Mouse (Mus musculus): ENCODE measurements around the gene Derl3. TPM values are rescaled to one million over a fixed set of nuclear protein-coding genes. Genes with fewer than 3 reads are reported as not detected.

Derl3 gene
- polyA plus RNA-seq, 1 experiment from 2014 or later = 6.8 TPM

DNA sequence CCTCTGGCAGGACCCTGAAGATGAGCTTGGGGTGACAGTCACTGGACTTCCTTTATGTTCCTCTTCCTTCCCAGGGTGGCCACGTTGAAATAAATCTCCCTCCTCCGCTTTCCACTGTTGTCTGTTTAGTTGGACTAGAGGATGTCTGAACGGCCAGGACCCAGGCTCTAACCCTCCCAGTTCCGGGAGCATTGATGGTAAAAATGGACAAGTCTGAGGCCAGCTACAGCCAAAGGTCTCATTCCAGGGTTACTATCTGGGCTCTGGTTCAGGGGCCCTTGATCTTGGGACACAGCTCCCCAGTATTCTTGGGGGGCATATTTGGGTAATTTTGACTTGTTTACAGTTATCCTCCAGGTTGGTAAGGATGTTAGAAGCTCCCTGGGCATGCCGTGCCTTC, 31.6 kb upstream of the Derl3 start:
- 69% methylated on average over 5 of the region's 5 CpGs for WGBS
- Histone ChIP-seq H3K4me2 (ENCODE audit: low read depth, low read length) (no peak overlapping the region), H3K4me3 (ENCODE audit: low read length) (no peak overlapping the region), H3K27me3 (replicated peaks; ENCODE audit: control insufficient read depth, insufficient read depth, low read length) (no peaks in the 10 kb centered on the region), H3K9ac (ENCODE audit: low read depth, low read length) (no peak overlapping the region), H3K27ac (ENCODE audit: low read length) (no peak overlapping the region), H3K36me3 (ENCODE audit: control insufficient read depth, insufficient read depth, low read length) (no peaks in the 10 kb centered on the region), H3K4me1 (ENCODE audit: control insufficient read depth, insufficient read depth, low read length) (peaks cover 23% of the 10 kb centered on the region), H3K9me3 (ENCODE audit: control insufficient read depth, low read length) (no peaks in the 10 kb centered on the region)
- no peak for ATAC-seq

DNA sequence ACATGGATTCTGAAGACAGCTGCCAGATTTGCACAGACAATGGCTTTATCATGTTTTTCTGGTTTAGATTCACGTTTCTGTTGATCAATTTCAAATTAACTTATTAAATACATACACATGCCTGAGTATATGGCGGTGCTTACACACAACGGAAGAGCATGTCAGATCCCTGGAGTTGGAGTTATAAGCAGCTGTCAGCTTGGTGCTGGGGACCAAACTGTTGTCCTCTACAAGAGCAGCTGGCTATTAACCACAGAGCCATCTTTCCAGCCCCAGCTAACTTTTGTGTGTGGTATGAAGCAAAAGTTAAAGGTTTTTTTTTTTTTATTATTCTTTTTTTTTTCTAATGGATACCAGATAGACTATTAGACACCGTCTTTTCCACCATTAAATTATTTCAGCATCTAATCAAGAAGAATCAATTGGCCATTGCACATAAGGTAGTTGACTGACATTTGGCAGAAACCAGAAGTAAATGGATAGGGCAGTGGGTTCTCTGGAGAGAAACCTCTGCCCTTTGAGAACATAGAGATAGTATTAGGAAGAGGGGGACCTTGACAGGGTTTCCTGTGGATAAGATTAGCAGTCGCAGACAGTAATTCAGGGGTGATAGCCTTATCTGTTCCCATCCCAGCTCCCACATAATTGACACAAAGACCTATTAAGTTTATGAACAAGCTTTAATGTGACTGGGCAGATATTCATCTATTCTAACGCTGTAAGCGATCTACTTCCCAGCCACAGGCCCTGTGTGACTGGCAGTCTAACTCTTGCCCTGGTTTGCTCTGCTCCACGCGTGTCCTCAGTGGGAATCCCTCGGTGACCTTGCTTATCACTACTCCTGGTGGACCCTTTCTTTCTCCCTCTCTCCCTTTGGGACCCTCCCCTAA, 20.9 kb upstream of the Derl3 start:
- no peak overlapping the region for H3K27ac ChIP-seq (ENCODE audit: low read length)
- H3K4me2 ChIP-seq (ENCODE audit: low read depth, low read length) = peak overlapping the region; percentile 66
- H3K36me3 ChIP-seq (ENCODE audit: control insufficient read depth, insufficient read depth, low read length) = no peaks in the 10 kb centered on the region
- H3K4me3 ChIP-seq (ENCODE audit: low read length) = peak overlapping the region; percentile 47
- H3K9me3 ChIP-seq (ENCODE audit: control insufficient read depth, low read length) = no peaks in the 10 kb centered on the region
- peak overlapping the region; percentile 53; the same call in 1 of the 2 replicates for H3K9ac ChIP-seq (ENCODE audit: low read depth, low read length)
- 38% methylated on average over 10 of the region's 10 CpGs for WGBS
- peak; percentile 25; the same call in 1 of the 2 replicates for ATAC-seq
- H3K27me3 ChIP-seq (replicated peaks; ENCODE audit: control insufficient read depth, insufficient read depth, low read length) = no peaks in the 10 kb centered on the region
- H3K4me1 ChIP-seq (ENCODE audit: control insufficient read depth, insufficient read depth, low read length) = peaks cover 8% of the 10 kb centered on the region

DNA sequence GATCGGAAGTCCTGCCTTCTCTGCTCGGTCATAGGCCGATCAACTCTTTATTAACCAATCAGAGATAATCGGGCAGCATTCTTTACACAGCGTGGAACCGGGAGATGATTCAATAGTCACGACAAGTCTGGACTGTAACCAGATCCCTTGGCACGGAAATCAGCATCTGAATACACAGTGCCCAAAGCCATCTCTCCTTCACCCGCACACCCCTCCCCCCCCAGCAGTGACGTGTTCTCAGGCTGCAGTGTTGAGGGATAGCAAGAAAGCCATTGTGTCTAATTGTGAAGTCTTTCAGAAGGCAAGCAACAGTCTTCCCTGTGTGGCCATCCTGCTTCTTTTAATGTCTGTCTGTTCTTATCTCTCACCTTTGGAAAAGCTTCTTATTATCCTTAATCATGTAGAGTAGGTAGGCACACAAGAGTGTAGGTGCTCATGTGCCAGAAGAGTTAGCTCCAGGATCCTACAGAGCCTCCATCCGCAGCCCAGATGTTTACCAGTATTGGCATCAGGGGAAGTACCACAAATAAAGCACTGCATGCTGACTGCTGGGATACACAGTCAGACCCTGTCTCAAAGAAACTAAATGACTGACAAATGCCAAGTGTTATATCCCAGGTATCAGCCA, 20.2 kb upstream of the Derl3 start:
- Histone ChIP-seq H3K9ac (ENCODE audit: low read depth, low read length) (peak overlapping the region; percentile 58), H3K27me3 (replicated peaks; ENCODE audit: control insufficient read depth, insufficient read depth, low read length) (no peaks in the 10 kb centered on the region), H3K4me2 (ENCODE audit: low read depth, low read length) (peak overlapping the region; percentile 66), H3K4me1 (ENCODE audit: control insufficient read depth, insufficient read depth, low read length) (peaks cover 8% of the 10 kb centered on the region), H3K36me3 (ENCODE audit: control insufficient read depth, insufficient read depth, low read length) (no peaks in the 10 kb centered on the region), H3K9me3 (ENCODE audit: control insufficient read depth, low read length) (no peaks in the 10 kb centered on the region), H3K4me3 (ENCODE audit: low read length) (peak overlapping the region; percentile 47), H3K27ac (ENCODE audit: low read length) (no peak overlapping the region)
- ATAC-seq = peak; percentile 97
- WGBS = 3% methylated on average over 11 of the region's 11 CpGs

DNA sequence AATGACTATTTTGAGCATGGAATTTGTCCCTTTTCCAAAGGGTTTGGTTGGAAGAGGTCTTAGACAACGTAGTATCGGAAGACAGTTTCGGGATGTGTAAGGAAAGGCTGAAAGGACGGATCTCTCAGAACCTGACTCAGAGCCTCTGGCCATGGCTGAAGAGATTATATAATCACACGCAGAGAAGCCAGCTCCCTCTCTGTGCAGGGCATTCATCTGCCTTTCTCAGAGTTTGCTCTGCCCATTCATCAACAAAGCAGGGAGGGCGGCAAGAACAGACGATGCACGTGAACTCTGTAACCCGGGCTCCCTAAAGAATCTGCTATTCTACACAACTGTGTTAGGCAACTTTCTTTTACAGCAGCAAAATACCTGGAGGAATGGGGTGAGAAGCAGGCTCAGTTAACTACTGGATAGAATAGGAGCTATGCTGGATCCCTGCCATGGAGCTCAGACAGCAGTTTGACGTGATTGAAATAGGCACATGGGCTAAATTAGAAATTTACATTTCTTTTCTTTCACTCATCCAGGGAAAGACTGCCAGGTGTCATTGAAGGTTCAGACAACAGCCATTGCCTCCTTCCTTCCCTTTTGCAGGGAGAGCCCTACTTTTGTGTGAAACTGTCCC, 19.6 kb upstream of the Derl3 start:
- Histone ChIP-seq H3K4me3 (ENCODE audit: low read length) (peak overlapping the region; percentile 47; the same call in 1 of the 2 replicates), H3K9me3 (ENCODE audit: control insufficient read depth, low read length) (no peaks in the 10 kb centered on the region), H3K9ac (ENCODE audit: low read depth, low read length) (peak overlapping the region; percentile 58; the same call in 1 of the 2 replicates), H3K27ac (ENCODE audit: low read length) (no peak overlapping the region), H3K4me2 (ENCODE audit: low read depth, low read length) (peak overlapping the region; percentile 66), H3K36me3 (ENCODE audit: control insufficient read depth, insufficient read depth, low read length) (no peaks in the 10 kb centered on the region), H3K27me3 (replicated peaks; ENCODE audit: control insufficient read depth, insufficient read depth, low read length) (no peaks in the 10 kb centered on the region), H3K4me1 (ENCODE audit: control insufficient read depth, insufficient read depth, low read length) (peaks cover 8% of the 10 kb centered on the region)
- no peak for ATAC-seq
- WGBS = 36% methylated on average over 10 of the region's 10 CpGs

DNA sequence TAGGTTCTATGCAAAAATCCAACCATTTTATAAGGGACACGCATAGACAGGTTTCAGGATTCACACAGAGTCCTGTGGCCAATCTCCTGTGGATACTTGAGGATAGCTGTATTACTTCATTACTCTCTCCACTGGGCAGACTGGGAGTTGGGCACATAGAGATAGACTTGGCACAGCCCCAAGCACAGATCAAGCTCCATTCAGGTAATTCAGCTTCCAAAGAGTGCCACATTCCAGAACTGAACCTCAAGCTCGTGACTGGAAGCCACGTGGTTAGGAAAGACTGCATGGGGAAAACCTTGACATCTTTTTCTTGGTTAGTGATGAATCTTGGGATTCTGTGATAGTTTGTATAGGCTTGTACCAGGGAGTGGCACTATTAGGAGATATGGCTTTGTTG, 14.4 kb upstream of the Derl3 start:
- 85% methylated on average over 3 of the region's 3 CpGs for WGBS
- Histone ChIP-seq H3K9ac (ENCODE audit: low read depth, low read length) (no peak overlapping the region), H3K27me3 (replicated peaks; ENCODE audit: control insufficient read depth, insufficient read depth, low read length) (no peaks in the 10 kb centered on the region), H3K9me3 (ENCODE audit: control insufficient read depth, low read length) (no peaks in the 10 kb centered on the region), H3K36me3 (ENCODE audit: control insufficient read depth, insufficient read depth, low read length) (no peaks in the 10 kb centered on the region), H3K27ac (ENCODE audit: low read length) (no peak overlapping the region), H3K4me3 (ENCODE audit: low read length) (no peak overlapping the region), H3K4me1 (ENCODE audit: control insufficient read depth, insufficient read depth, low read length) (peaks cover 7% of the 10 kb centered on the region), H3K4me2 (ENCODE audit: low read depth, low read length) (no peak overlapping the region)
- no peak for ATAC-seq

DNA sequence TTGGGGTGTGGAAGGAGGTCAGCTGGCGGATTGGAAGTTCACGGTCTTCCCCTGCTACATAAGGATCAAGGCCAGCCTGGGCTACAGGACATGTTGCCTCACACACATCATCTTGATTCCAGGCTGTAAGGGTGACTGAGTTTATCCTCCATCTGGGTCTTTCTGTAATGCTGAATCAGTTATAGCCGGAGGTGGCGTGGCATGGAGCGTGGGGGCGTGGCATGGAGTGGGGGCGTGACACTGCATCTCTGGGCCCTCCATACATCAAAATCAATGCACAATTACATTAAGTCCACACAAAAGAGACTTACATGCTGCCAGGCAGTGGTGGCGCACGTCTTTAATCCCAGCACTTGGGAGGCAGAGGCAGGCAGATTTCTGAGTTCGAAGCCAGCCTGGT, 12.9 kb upstream of the Derl3 start:
- H3K4me1 ChIP-seq (ENCODE audit: control insufficient read depth, insufficient read depth, low read length) = peaks cover 7% of the 10 kb centered on the region
- ATAC-seq = no peak
- no peak overlapping the region for H3K27ac ChIP-seq (ENCODE audit: low read length)
- no peaks in the 10 kb centered on the region for H3K36me3 ChIP-seq (ENCODE audit: control insufficient read depth, insufficient read depth, low read length)
- WGBS = 88% methylated on average over 10 of the region's 10 CpGs
- no peak overlapping the region for H3K9ac ChIP-seq (ENCODE audit: low read depth, low read length)
- H3K4me3 ChIP-seq (ENCODE audit: low read length) = no peak overlapping the region
- H3K9me3 ChIP-seq (ENCODE audit: control insufficient read depth, low read length) = no peaks in the 10 kb centered on the region
- H3K4me2 ChIP-seq (ENCODE audit: low read depth, low read length) = no peak overlapping the region
- H3K27me3 ChIP-seq (replicated peaks; ENCODE audit: control insufficient read depth, insufficient read depth, low read length) = no peaks in the 10 kb centered on the region

DNA sequence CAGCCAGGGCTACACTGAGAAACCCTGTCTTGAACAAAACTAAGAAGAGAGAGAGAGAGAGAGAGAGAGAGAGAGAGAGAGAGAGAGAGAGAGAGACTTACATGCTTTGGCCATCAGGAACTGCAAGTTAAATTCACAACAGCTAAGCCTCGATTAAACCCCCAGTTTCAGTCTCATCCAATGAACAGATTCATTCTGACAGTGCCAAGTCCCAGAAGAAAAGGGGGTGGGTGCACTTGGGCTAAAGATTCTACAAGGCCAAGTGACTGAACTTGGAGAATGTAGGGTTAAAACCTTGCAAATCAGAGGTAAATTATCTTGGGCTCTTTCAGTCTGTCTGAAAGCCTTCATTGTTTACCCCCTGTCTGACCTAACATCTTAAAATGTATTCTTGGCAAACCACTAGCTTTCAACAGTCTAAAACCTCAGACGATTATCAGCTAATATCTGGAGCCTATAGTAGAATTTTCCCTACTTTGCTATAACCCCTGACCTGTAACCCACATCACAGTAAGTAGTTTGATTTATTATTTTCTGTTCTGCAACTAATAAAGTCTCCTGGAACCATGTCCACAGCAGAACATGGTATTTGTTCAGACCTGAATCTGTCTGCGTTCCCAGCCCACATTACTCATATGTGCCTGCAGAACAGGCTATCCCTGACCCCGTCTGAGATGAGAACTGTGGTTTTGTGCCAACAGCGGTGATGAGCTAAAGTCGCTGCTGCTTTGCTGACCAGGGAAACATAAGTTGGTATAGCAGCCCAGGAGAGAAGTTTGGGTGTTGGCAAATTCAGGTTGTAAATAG, 12.2 kb upstream of the Derl3 start:
- H3K9me3 ChIP-seq (ENCODE audit: control insufficient read depth, low read length) = no peaks in the 10 kb centered on the region
- ATAC-seq = no peak
- no peak overlapping the region for H3K9ac ChIP-seq (ENCODE audit: low read depth, low read length)
- H3K36me3 ChIP-seq (ENCODE audit: control insufficient read depth, insufficient read depth, low read length) = no peaks in the 10 kb centered on the region
- H3K27me3 ChIP-seq (replicated peaks; ENCODE audit: control insufficient read depth, insufficient read depth, low read length) = no peaks in the 10 kb centered on the region
- WGBS = 51% methylated on average over 6 of the region's 6 CpGs
- H3K4me2 ChIP-seq (ENCODE audit: low read depth, low read length) = no peak overlapping the region
- no peak overlapping the region for H3K4me3 ChIP-seq (ENCODE audit: low read length)
- H3K27ac ChIP-seq (ENCODE audit: low read length) = no peak overlapping the region
- H3K4me1 ChIP-seq (ENCODE audit: control insufficient read depth, insufficient read depth, low read length) = peaks cover 7% of the 10 kb centered on the region

DNA sequence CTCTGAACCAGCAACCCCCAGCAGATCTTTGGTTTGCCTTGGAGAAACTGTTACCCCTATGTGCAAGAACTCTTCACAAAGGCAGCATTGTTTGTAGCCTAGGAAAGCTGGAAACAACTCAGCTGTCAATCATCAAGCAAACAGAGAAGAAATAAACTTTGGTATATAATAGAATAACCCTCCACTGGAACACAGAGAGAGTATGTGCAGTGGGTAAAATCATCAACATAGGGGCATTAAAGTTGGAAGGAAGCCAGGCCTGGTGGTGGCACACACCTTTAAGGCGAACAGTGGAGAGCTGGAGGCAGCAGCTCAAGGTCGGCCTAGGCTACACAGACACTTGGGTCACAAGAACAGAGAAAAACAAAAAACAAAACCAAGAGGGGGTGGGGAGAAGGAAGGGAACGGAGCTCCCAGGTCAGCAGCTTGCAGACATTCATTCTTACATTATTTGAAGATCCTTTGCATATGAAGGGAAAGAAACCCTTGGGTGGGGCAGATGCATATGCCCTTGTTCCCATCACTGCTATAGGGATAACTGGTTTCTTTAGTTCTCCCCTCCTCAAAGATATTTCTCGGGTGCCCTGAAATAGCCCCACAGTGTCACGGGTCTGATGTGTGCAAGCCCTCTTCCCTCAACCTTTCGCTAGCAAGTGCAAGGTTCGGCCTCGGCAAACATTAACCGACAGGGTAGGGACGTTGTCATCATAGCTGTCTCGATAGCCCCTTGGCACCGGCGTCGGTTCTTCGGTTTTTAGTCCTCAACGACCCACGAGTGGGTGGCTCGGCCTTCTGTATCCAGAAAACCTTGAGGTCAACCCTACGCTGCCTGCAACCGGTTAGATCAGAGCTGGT, 11.4 kb upstream of the Derl3 start:
- WGBS = 18% methylated on average over 20 of the region's 20 CpGs
- peak overlapping the region; percentile 43 for H3K4me2 ChIP-seq (ENCODE audit: low read depth, low read length)
- no peaks in the 10 kb centered on the region for H3K9me3 ChIP-seq (ENCODE audit: control insufficient read depth, low read length)

More for the DNA sequence above, 11.4 kb upstream of the Derl3 start:
- H3K4me3 ChIP-seq (ENCODE audit: low read length) = 0 out of 2 replicates have a peak overlapping the region, but pooled peaks have one; percentile 7
- no peak overlapping the region for H3K9ac ChIP-seq (ENCODE audit: low read depth, low read length)
- peak; percentile 75 for ATAC-seq
- peaks cover 7% of the 10 kb centered on the region for H3K4me1 ChIP-seq (ENCODE audit: control insufficient read depth, insufficient read depth, low read length)
- no peaks in the 10 kb centered on the region for H3K27me3 ChIP-seq (replicated peaks; ENCODE audit: control insufficient read depth, insufficient read depth, low read length)
- no peaks in the 10 kb centered on the region for H3K36me3 ChIP-seq (ENCODE audit: control insufficient read depth, insufficient read depth, low read length)
- no peak overlapping the region for H3K27ac ChIP-seq (ENCODE audit: low read length)
